Mouse (Mus musculus) kidney, postnatal 10 days (tissue): ENCODE data around the gene Fras1.

Experiments used
- DNase-seq: peaks from one replicate; pipeline ENCODE4 v3.0.0; 2021; ENCODE audit warnings: mixed read lengths

Fras1 gene

GRCm38 (mm10) chr5:96405139-96405842, 31.5 kb downstream of the Fras1 start:
- no peak for DNase-seq

- DNase-seq = no peak
These were observed 34.5 kb downstream of the Fras1 start for GRCm38 (mm10) chr5:96408291-96408690.

GRCm38 (mm10) chr5:96412754-96413394, 39.1 kb downstream of the Fras1 start:
- DNase-seq = peak; percentile 23

GRCm38 (mm10) chr5:96417121-96417520, 43.4 kb downstream of the Fras1 start:
- no peak for DNase-seq

GRCm38 (mm10) chr5:96421550-96421949, 47.8 kb downstream of the Fras1 start:
- DNase-seq = no peak

GRCm38 (mm10) chr5:96422716-96423115, 49.0 kb downstream of the Fras1 start:
- DNase-seq = no peak

GRCm38 (mm10) chr5:96425391-96425790, 51.6 kb downstream of the Fras1 start:
- DNase-seq = no peak

GRCm38 (mm10) chr5:96429532-96430141, 55.9 kb downstream of the Fras1 start:
- DNase-seq = no peak

GRCm38 (mm10) chr5:96437870-96438269, 64.1 kb downstream of the Fras1 start:
- no peak for DNase-seq

GRCm38 (mm10) chr5:96439811-96440210, 66.1 kb downstream of the Fras1 start:
- no peak for DNase-seq

GRCm38 (mm10) chr5:96447460-96447859, 73.7 kb downstream of the Fras1 start:
- no peak for DNase-seq

- DNase-seq = no peak
These were observed 78.3 kb downstream of the Fras1 start for GRCm38 (mm10) chr5:96452027-96452426.

GRCm38 (mm10) chr5:96453386-96453785, 79.6 kb downstream of the Fras1 start:
- DNase-seq = no peak

GRCm38 (mm10) chr5:96454422-96454821, 80.7 kb downstream of the Fras1 start:
- no peak for DNase-seq

GRCm38 (mm10) chr5:96455241-96455640, 81.5 kb downstream of the Fras1 start:
- no peak for DNase-seq

- no peak for DNase-seq
These were observed 83.7 kb downstream of the Fras1 start for GRCm38 (mm10) chr5:96457436-96457958.

GRCm38 (mm10) chr5:96459605-96460004, 85.8 kb downstream of the Fras1 start:
- no peak for DNase-seq

- DNase-seq = no peak
These were observed 88.4 kb downstream of the Fras1 start for GRCm38 (mm10) chr5:96462197-96462596.

GRCm38 (mm10) chr5:96466461-96466860, 92.7 kb downstream of the Fras1 start:
- DNase-seq = no peak

GRCm38 (mm10) chr5:96471995-96472394, 98.2 kb downstream of the Fras1 start:
- peak; percentile 13 for DNase-seq

- no peak for DNase-seq
These were observed 101.7 kb downstream of the Fras1 start for GRCm38 (mm10) chr5:96475488-96475887.

GRCm38 (mm10) chr5:96479003-96479402, 105.2 kb downstream of the Fras1 start:
- DNase-seq = no peak

GRCm38 (mm10) chr5:96481159-96481558, 107.4 kb downstream of the Fras1 start:
- DNase-seq = no peak

GRCm38 (mm10) chr5:96482054-96482453, 108.3 kb downstream of the Fras1 start:
- no peak for DNase-seq
